Mouse (Mus musculus): ENCODE measurements around the gene Rspo3.

DNA sequence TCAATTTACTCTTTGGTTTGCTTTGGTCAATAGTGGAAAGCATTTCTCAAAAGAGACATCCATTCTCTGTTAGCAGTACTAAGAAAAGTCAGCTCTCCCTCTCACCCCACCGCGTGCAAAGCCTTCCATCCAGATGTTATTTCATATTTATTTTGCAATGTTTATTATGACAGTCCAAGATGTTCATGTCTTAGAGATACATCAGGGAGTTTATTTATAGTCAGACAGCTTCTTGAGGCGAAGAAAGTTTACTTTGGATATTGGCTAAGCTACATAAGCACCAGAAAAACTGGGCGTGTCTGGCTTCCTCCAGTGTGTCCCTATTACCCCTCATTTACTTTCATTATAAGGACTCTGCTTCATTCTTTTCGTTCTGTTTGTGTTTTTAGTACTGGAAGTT, 94.4 kb downstream of the Rspo3 start:
- TF ChIP-seq CTCF (IDR thresholded peaks at IDR 0.05; ENCODE audit: low read depth, low read length) (no peak), POLR2A (IDR thresholded peaks at IDR 0.05; ENCODE audit: extremely low read depth, insufficient read depth, low read length) (no peak)
